Mouse (Mus musculus): ENCODE measurements at regions not wholly inside any gene's neighbourhood (a gene's known extent, or its start where the extent isn't known, plus 50 kb on each side); places are given as distances from the start of the nearest gene placed in this dataset.

GRCm38 (mm10) chr1:13984833-13985232 is 2108.3 kb downstream of the 4930444P10Rik start:
- TF ChIP-seq MAX (IDR thresholded peaks at IDR 0.05; ENCODE audit: low read depth) (no peak), POLR2A (IDR thresholded peaks at IDR 0.05; ENCODE audit: insufficient read length, low read depth) (no peak), REST (IDR thresholded peaks at IDR 0.05; ENCODE audit: insufficient read depth, insufficient read length) (no peak), CEBPB (IDR thresholded peaks at IDR 0.05; ENCODE audit: insufficient read depth, poor library complexity, severe bottlenecking) (no peak), USF1 (IDR thresholded peaks at IDR 0.05; ENCODE audit: low read depth) (no peak), E2F4 (IDR thresholded peaks at IDR 0.05; ENCODE audit: insufficient read depth) (no peak)
